Mouse (Mus musculus) heart, postnatal 10 days (tissue): ENCODE measurements at regions not wholly inside any gene's neighbourhood (a gene's known extent, or its start where the extent isn't known, plus 50 kb on each side); places are given as distances from the start of the nearest gene placed in this dataset.

Source experiments
- DNase-seq, 2 experiments: peaks; one replicate each; pipeline ENCODE4 v3.0.0; 2021
- intact Hi-C: fragments of 180-260 bp; cut with DNase I; formaldehyde crosslinking; loops from one replicate; pipeline ENCODE4 v1.15.1; 2025

DNA sequence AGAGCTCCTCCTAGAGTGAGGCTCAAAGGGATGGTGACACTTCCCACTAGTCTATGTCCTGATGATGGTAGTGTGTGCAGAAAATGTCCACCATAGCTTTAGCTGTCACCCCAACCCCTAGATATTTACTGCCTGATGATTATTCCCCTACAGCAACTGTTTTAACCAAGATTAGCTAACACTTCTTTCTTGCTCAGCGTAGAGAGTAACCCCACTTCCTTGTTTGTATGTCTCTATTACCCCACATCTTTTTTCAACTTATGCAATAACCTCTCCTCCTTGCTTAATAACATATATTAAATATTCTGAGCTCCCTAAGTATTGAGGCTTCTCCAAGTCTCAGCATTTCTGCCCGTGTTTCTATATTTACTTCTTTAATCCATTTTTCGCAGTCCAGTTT is 404.2 kb upstream of the Cntn3 start:
- intact Hi-C loops, result no loop called here
- no peak for DNase-seq

DNA sequence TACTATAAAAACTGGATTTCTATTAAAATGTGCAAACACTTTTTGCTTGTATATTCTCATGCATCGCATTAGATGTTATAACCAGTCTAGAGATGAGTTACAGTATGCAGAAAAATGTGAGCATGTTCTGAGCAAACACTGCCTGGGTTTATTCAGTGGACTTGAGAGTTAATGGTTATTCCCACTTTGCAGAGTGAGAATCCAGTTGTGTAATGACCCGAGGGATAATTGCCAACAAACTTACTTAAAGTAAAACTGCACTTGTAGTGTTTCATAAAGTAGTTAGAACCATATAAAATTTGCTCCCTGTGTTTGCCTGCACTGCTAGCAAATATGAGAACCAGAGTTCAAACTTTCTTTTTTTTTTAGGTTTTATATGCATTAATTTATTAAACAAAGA is 450.4 kb upstream of the Cntn3 start:
- DNase-seq, result no peak
- intact Hi-C loops, result no loop called here

GRCm38 (mm10) chr6:103024006-103024405 is 451.1 kb upstream of the Cntn3 start:
- DNase-seq, result no peak
- intact Hi-C loops, result no loop called here

DNA sequence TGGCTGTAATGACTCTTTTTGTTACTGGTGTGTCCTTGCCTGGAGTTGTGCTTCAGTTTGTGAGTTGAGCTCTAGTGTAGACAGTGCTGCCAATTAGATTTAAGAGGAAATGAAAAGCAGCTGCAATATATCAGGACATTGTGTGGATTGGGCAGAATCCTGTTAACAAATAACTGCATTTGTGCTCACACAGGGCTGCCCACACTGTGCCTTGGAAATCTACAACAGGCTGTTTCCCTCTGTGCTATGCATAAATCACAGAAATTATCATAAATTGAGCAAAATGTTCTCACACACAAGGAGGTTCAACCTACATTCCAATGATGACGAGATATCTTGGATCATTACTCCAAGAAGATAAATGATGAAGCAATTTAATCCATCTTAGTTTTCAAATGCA is 455.2 kb upstream of the Cntn3 start:
- DNase-seq, result no peak
- intact Hi-C loops, result no loop called here

GRCm38 (mm10) chr6:103033418-103033817 is 460.5 kb upstream of the Cntn3 start:
- DNase-seq, result no peak
- intact Hi-C loops, result no loop called here

- DNase-seq, result no peak
- intact Hi-C loops, result no loop called here
Measured at GRCm38 (mm10) chr6:103033919-103034318, 461.0 kb upstream of the Cntn3 start.

- intact Hi-C loops, result no loop called here
Measured at GRCm38 (mm10) chr6:103060591-103060990, 449.8 kb upstream of the Chl1 start.

DNA sequence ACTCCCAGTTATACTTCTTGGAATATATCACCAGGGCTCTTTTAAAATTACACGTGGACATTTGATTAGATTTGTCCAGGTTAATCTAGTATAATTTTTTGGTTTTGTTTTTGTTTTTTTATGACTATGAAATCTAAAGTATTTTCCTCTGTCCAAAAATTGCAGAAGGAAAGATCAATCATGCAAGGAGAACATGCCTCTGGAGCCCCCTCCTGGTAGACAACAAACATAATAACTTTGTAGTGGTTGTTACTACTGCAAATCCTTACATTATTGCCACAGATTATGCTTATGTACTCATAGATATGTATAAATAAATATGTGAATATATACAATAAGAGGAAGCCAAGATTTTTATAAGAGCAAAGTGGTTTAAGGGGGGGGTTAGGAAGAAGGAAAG is 404.2 kb upstream of the Chl1 start:
- DNase-seq, result no peak
- intact Hi-C loops, result no loop called here

More at GRCm38 (mm10) chr6:103060591-103060990, 449.8 kb upstream of the Chl1 start:
- no peak for DNase-seq

- no peak for DNase-seq
- intact Hi-C loops, result no loop called here
Measured at GRCm38 (mm10) chr6:103119537-103119936, 390.8 kb upstream of the Chl1 start.

DNA sequence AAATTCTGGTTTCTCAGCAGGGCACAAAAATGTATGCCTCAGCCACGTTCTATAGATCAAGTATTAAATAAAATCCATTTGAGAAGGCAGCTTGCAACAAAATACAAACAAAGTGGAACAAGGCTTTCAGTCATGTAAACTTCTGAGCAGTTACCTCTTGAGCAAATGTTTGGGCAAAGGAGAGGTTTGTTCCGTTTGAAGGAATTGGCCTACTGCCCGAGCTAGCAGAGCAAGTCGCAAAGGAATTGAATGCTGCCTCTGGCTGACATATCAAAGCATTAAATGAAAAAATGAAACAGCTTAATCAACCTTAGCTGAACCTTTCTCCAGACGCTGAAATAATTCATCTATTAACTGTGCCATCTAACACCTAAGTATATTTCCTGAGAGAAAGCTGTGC is 369.5 kb upstream of the Chl1 start:
- intact Hi-C loops, result no loop called here
- no peak for DNase-seq

DNA sequence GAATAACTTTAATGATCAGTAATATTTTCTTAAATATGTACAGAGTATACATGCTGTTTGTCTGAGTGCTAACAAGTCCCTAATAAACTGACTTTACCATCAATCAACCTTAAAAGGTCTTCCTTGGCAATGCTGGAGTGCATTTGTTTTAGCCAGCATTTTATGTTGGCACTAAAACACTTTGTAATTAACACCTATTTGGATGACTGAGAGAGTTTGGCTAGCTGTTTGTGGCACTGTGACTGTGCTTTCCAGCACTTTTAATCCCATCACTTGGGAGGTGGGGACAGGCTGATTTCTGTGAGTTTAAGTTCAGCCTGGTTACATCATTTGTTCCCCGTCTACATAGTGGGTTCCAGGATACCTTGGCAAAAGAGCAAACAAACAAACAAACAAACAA is 332.5 kb upstream of the Chl1 start:
- no peak for DNase-seq
- intact Hi-C loops, result no loop called here

DNA sequence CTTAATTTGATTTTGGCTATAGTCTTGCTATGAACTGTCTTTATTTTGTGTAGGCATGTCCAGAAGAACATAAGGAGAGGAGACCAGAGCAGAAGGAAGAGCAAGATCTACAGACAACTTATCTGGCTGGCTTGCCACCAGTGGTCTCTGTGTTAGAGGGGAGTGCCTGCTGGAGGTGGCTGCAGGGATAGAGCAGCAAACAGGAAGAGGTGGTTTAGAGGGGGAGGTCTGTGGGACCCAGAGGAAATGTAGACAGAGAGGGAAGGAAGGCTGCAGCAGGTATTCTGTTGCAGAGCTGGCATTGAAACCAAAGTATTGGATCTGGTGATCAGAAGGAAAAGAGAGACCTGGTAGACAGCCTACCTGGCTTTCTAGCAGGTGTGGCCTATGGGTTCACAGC is 327.0 kb upstream of the Chl1 start:
- intact Hi-C loops, result no loop called here
- no peak for DNase-seq

- intact Hi-C loops, result no loop called here
- DNase-seq, result no peak
Measured at GRCm38 (mm10) chr6:103196838-103197237, 313.5 kb upstream of the Chl1 start.

GRCm38 (mm10) chr6:103201605-103202004 is 308.8 kb upstream of the Chl1 start:
- intact Hi-C loops, result loop anchor here (10.0 kb wide), 1 partner anchor 1547 kb away; no protein-coding TSS in a partner anchor
- no peak for DNase-seq

GRCm38 (mm10) chr6:103209202-103209601 is 301.2 kb upstream of the Chl1 start:
- peak; percentile 5 to 12 for DNase-seq
- intact Hi-C loops, result loop anchor here (10.0 kb wide), 1 partner anchor 1554 kb away; no protein-coding TSS in a partner anchor

DNA sequence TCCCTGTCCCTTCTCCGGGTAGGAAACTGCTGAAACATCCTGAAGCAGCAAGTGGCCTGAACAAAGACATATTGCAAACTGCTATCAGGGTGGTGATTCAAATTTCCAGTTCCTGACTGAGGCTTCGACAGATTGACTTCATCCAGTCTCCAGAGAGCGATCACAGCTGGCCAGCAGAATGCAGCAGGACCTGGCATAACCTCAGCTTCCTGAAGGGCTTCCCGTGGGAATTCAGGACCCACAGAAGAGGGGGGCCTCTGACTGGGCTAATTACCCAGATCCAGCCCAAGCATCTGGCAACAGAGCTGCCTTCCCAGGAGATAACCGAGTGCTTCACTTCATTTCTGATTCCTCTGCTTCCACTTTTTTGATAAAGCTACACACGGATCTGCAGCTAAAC is 297.2 kb upstream of the Chl1 start:
- intact Hi-C loops, result no loop called here
- DNase-seq, result peak; percentile 64 to 65

DNA sequence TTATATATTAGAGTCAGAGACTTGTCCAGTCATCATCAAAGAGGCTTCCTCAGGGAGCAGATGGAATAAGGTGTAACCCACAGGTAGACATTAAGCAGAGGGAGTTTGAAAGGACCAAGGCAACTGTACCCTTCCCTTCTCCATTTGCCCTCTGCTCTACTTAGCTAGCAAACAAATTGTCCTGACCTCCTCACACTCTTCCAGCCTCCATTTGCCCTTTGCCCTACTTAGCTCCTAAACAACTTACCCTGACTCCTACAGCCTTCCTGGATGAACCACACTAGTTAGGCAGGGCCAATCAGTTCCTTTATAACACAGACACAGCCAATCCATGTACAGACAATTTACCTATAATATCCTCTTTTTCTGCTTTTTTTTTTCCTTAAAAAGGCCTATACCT is 273.5 kb upstream of the Chl1 start:
- intact Hi-C loops, result no loop called here
- DNase-seq, result no peak

- intact Hi-C loops, result no loop called here
- no peak for DNase-seq
Measured at GRCm38 (mm10) chr6:103268984-103269383, 241.4 kb upstream of the Chl1 start.

GRCm38 (mm10) chr6:103272216-103272615 is 238.2 kb upstream of the Chl1 start:
- intact Hi-C loops, result no loop called here
- no peak for DNase-seq

DNA sequence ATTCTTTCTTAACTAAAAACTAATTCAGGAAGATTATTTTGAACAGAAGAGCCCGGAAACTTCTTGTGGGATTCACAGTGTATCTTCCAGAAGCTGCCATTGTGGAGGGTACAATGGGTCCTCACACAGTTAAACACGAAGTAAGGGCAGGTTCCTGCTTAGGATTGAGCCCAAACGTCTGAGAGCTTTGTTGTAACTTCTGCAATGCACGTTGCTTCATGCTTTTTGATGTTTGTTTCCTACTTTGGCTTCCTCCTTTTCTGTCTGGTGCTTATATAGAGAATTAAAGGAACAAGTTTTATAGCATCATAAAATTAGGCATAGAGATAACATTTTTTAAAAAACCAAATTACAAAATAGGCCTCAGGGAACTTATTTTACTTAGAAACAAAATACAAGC is 235.3 kb upstream of the Chl1 start:
- intact Hi-C loops, result no loop called here
- no peak for DNase-seq

- DNase-seq, result peak in 1 of 2 experiments; percentile 21
- intact Hi-C loops, result no loop called here
Measured at GRCm38 (mm10) chr6:103275476-103275875, 234.9 kb upstream of the Chl1 start.

- intact Hi-C loops, result no loop called here
- DNase-seq, result peak in 1 of 2 experiments; percentile 7
Measured at GRCm38 (mm10) chr6:103296015-103296414, 214.4 kb upstream of the Chl1 start.

GRCm38 (mm10) chr6:103306420-103307249 is 203.8 kb upstream of the Chl1 start:
- DNase-seq, result peak; percentile 0 to 10
- intact Hi-C loops, result loop anchor here (1.0 kb wide), 1 partner anchor 377 kb away; no protein-coding TSS in a partner anchor
